Mouse (Mus musculus) frontal cortex, postnatal 10 days (tissue): ENCODE measurements at regions not wholly inside any gene's neighbourhood (a gene's known extent, or its start where the extent isn't known, plus 50 kb on each side); places are given as distances from the start of the nearest gene placed in this dataset.
"Not testable (repeated sequence)": the region's sequence is repeated elsewhere in the genome, so short reads cannot be mapped to it uniquely, and the experiment has no call there.

Experiments used
- DNase-seq, 2 experiments: peaks; one replicate each; pipeline ENCODE4 v3.0.0; 2022; ENCODE audit warnings: low spot score in 2 of 2, mixed read lengths in 1 of 2

DNA sequence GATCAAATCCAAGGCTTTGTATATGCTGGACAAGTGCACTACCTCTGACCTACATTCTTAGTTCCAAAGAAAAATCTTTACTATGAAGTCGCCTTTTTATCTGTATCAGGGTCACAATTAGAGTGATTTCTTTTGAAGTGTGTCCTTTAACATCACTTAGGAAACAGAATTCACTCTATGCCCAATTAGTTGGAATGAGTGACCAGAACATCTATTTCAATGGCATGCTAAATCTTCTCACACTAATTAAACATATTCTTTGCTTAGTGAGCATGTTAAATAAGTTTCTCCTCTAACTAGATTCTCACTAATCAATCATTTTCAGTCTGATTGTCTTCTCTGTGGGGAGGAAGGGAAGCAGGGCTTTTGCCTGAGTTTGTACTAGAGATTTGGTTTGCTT, 84.9 kb downstream of the Arl6ip6 start:
- no peak for DNase-seq

DNA sequence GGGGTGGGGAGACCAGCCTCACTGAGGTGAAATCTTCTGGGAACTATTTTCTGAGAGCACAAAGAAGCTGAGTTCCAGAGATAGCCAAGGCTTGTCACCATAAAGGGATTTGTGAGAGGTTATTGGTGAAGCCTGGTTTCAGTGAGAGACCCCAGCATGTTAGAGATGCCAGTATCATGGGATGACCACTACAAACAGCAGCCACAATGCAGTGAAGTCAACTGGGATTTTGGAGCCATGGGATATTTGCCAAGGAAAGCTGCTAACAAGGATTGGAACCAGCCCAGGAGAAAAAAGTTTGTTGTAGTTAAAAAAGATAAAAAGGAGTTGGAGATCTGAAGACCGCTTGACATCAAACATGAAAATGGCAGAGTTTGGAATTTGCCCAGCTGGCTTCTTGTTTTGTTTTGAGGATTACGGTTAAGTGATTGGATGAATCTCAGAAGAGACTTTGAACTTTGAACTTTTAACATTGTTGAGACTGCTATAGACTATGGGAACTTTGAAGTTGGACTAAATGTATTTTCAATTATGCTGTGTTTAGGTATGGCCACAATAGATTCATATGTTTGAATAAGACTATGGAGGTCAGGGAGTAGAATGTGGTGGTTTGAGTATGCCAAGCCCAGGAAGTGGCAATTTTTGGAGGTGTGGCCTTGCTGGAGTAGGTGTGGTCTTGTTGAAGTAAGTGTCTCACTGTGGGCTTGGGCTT, 110.3 kb downstream of the Arl6ip6 start:
- DNase-seq, result no peak

DNA sequence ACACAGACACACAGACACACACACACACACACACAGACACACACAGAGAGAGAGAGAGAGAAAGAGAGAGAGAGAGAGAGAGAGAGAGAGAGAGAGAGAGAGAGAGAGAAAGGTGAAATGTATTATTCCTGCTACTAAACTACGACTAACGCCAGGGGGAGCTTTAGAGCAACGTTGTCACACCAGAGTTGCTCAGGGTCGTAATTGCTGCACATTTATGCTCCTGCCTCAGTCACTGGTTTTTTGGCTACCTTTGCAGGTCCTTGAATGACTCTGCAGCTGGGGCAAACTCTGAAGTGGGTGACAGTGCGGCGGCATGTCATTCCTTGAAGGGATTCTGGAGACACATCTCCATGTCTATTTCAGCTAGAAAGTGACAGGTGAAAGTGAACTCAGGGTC, 139.2 kb downstream of the Arl6ip6 start:
- peak in 1 of 2 experiments; percentile 11 for DNase-seq

DNA sequence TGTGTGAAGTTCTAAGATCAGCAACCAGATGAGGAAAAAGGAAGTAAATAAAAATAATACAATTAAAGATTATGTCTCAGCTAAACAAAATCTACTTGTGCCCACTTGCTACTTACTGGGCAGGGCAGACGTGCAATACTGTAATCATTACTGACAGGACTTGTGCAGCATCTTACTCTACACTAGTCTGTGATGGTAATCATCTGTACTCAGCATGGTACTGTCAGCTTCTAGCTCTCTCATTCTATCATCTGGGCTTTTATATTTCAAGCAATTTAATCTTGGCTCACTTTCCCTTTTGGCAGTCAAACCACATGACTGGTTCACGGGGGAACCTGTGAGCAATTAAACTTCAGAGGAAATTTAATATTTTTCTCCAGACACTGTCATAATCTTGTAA, 167.5 kb downstream of the Arl6ip6 start:
- DNase-seq, result no peak

- no peak for DNase-seq
These were observed 190.8 kb downstream of the Arl6ip6 start for GRCm38 (mm10) chr2:53382348-53382747.

GRCm38 (mm10) chr2:53384545-53385176, 193.1 kb downstream of the Arl6ip6 start:
- DNase-seq, result no peak

- DNase-seq, result no peak
These were observed 197.1 kb downstream of the Arl6ip6 start for GRCm38 (mm10) chr2:53388652-53389051.

DNA sequence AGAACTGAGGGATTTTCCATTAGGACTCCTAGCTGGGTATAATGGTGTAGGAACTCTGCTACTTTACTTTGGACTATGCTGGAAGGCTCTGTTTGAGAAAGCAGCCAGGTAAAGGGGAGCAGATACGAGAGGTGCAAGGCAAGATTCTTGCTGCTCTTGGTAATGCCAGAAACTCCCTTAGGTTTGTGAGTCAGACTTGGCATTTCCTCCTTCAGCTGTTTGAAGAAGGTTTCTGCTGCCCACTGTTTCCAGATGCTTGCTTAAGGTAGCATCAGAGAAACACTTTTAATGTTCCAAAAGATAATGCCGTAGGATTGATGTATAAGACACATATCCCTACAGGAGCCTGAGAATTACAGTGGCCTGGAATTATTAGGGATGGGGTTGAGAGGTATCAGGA, 222.9 kb downstream of the Arl6ip6 start:
- no peak for DNase-seq

DNA sequence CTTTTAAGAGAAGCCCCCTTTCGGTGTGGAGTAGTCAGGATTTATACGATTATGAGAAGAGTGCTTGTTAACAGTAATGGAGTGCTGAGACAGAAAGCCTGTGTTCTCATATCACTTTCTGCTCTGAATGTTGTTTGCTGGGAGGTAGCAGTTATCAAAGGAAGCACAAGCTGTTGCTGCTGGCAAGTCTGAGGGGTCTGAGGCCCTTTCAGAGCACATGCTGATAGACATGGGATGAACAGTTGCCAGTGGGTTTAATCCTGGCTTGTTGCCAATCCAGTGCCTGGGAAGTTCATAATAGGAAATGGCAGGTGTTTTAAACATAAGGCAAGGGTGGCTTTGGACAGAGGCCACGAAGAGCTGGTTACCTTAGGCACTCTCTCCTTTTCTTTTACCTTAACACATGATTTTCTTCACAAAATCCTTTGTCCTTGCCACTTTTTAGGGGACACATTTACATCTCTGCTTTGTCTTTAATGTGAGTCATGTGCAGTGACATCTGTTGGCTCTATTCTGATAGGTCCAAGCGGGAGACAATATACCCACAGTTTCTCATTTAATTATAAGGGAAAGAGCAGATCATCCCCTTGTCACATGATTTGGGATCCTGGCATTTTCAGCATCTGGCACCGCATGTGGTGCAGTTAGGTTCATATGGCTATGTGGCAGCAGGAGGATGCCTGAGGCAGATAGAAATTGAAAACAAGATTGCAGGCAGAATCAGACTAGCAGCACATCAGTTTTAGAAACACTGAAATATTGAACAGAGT, 245.7 kb downstream of the Arl6ip6 start:
- DNase-seq, result peak; percentile 8 to 11

DNA sequence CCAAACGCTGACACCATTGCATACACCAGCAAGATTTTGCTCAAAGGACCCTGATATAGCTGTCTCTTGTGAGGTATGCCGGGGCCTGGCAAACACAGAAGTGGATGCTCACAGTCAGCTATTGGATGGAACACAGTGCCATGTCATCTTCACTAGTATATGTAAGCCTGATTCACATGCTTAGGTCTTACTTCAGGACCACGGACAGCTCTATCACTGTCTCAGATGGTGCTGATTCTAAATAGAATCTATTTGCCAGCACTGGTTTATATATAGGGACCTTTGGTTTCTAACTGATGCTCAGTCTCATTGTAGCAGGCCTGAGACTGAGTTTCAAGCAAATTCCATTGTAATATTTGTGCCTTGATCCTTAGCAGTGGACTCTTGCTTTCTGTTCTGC, 248.8 kb downstream of the Arl6ip6 start:
- not testable (repeated sequence) for DNase-seq

- DNase-seq, result no peak
These were observed 268.7 kb downstream of the Arl6ip6 start for GRCm38 (mm10) chr2:53460265-53460664.

DNA sequence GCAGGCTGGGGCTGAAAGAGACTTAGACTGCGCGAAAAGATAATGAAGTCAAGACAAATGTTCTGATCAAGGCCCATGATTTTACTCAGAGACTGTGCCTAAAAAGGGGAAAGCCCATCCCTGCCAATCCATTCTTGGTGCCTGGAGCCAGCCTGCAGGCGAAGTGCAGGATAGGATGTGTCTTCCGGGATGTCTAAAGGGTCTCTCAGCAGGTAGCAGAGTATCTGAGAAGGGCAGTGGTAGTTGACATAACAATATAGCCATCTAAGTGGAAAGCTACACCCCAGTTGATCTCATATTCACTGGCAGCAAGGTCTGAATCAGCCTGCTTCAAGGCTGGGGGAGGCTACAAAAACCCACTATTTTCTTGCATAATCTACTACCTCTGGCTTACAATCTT, 282.9 kb downstream of the Arl6ip6 start:
- DNase-seq, result no peak

DNA sequence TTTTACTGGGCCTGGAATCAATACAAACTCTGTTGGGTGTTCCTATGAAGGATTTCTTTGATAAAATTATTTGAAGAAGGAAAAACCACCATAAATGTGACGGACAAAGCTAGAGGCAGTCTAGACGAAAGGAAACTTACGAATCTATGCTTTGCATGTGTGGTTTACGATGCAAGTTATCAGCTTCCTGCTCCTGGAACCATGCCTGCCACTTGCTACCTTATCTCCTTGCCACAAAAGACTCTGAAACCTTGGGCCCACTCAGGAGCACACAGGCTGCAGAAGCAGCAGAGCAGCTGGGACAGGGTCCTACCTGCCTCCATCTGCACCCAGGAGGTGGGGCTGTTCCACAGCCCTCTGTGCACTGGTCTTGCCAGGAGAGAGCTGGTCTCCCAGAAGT, 287.5 kb downstream of the Arl6ip6 start:
- DNase-seq, result not testable (repeated sequence)

- no peak for DNase-seq
These were observed 296.8 kb downstream of the Arl6ip6 start for GRCm38 (mm10) chr2:53488301-53488700.

DNA sequence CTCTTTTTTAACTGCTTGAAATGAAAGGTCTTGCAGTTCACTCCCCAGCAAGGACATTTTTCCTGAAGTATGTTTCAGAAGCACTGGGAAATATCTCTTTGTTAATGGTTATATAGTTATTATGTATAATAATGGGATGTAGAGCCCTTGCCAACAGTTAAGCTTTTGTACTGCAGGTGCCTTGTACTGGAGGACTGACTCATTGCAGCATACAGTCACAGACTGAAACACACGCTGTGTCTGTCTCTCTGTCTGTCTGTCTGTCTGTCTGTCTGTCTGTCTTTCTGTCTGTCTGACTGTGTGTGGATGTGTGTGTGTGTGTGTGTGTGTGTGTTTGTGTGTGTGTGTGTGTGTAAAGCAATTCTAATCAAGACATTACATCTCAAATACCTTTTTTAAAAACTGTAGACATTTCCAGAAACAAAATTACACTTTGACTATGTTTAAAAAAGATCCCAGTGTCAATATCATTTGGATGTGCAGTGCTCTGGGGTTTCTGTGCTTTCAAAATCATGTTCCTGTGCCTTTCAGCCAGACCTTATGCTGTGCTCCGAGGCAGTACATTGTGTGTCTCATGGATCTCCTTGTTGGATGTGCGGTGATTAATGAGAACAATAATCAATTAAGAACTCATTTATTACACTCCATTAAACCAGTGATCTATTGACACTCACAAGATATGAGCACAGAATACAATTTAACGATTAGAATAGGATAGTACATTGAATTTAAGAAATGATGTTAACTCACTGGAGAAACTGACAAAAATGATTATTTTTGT, 299.5 kb downstream of the Arl6ip6 start:
- no peak for DNase-seq

DNA sequence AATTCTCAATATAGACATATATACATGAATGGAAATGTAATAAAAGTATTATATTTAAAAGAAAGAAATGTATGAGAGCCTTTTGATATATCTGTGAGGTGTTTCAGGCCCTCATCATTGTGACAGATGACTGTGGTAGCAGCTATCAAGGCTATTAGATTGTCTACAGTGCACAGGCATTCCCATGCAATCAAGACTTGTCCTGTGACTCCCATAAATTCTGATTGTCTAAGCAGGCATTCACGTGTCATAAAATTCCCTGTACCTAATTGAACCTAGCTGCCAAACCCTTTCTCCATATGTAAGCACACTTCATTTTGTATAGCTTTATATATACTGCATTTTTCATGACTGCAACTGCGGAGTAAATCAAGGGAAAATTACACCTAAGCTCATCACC, 301.3 kb downstream of the Arl6ip6 start:
- no peak for DNase-seq

GRCm38 (mm10) chr2:53501657-53502274, 310.2 kb downstream of the Arl6ip6 start:
- peak in 1 of 2 experiments; percentile 6 for DNase-seq

GRCm38 (mm10) chr2:53502275-53502667, 310.7 kb downstream of the Arl6ip6 start:
- DNase-seq, result no peak

DNA sequence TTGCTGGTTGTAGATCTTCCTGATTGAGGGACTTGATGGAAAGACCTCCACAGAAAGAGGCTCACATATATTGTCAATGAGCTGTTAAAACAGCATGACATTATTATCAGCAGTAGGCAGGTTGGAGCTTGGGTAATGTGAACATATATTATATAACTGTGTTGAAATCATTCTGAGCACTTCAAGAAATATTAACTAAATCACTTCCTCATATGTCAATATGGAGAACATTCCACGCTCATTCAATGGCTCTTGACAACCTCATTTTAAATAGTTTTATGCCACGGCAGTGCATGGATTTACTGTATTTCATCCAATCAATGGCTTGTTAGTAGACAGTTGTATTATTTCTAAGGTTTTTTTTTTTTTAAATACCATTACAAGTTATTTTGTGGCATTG, 350.6 kb downstream of the Arl6ip6 start:
- DNase-seq, result no peak

GRCm38 (mm10) chr2:53574007-53574406, 382.5 kb downstream of the Arl6ip6 start:
- no peak for DNase-seq

DNA sequence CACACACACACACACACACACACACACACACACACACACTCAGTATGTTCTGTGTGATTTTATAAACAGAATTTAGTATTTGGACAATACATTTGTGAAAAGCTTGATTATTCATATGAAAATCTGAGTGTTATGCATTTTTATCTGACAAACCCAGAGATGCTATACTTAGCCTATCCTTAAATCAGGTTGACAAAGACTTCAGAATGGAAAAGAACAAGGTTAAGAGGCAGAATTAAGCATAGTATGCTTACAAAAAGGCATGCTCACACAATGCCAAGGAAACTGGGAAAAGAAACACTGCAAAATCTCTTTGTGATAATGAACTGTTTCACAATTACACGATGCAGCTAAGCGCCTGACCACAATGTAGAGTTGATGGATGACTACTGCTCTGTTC, 414.3 kb downstream of the Arl6ip6 start:
- no peak for DNase-seq

- no peak for DNase-seq
These were observed 428.2 kb downstream of the Arl6ip6 start for GRCm38 (mm10) chr2:53619681-53620080.
